Mouse (Mus musculus) megakaryocyte progenitor cell, adult 5-6 weeks (primary cell): ENCODE measurements around the gene Tmem135. TPM values are rescaled to one million over a fixed set of nuclear protein-coding genes. Genes with fewer than 3 reads are reported as not detected.
A peak's percentile ranks its signal among the peaks of the same experiment; 100 is the strongest.

Source experiments
- ATAC-seq: replicated peaks from 2 replicates; pipeline ENCODE4 v1.8.0; 2016; ENCODE audit warnings: mild to moderate bottlenecking, moderate TSS enrichment, inconsistent platforms; ENCODE audit not compliant: poor library complexity
- total RNA-seq, 2 experiments: library from RNA; stranded (forward) in 1 of 2; stranded (reverse) in 1 of 2; fragments of 157-497, 149-512 nt in 1 of 2; fragments of 200-1000 nt in 1 of 2; gene quantifications; 2 replicates each; pipeline versions ENCODE4 v1.2.3 to v1.2.4; 2015 to 2017

Tmem135 gene
- total RNA-seq, 2 experiments from 2014 or later, result 22.0 to 28.9 TPM

DNA sequence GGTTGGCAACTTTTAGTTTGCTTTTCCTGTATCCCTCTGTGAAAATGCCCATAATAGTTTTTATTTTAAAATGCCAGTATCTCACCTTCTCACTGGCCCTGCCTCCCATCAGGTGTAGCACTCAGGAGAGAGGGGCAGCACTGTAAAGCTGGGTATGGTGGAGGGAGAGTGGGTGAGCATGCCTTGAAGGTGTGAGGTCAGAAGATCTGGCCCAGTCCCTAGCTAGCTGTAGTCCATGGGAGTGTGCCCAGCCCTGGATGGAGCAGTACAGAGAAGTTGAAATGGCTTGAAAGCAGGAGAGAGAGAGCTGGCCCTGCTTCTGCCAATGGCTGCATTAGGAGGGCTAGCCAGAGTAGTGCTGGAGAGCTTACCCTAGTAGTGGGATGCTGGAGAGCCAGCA is 202.1 kb downstream of the Tmem135 start:
- ATAC-seq, result no peak

DNA sequence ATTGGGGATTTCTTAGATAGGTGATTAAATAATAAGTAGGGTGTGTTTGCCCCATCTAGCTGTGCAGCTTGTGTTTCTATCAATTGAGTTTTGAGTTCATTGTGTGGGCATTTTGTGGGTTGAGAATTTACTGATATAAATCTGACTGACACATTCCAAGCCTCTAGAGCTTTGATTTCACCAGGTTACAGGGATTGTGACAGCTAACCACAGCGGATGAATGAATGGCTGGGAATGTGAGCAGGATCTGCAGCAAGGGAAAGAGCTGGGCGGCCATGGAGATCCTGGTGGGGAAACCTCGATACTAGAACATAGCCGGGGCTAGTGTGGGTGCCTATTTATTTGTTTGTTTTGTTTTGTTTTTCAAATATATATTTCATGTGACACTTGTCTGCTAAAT is 205.5 kb downstream of the Tmem135 start:
- no peak for ATAC-seq

DNA sequence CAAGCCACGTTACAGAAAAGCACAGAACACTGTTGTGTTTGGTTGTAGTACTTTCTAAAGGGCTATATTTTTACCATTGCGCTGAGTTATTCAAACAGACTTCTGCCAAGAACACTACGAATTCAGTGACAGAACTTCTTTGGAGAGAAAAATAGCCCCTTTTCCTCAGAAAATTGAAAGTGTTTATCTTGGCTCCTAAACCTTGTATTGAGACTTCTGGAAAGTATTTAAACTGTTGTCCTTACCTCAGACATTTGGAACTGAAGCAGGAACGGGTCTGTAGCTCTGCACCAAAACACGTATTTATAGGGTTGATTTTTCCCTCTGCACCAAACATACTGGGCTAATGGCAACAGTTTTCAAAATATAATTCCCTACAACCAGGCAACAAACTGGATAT is 210.6 kb downstream of the Tmem135 start:
- no peak for ATAC-seq

DNA sequence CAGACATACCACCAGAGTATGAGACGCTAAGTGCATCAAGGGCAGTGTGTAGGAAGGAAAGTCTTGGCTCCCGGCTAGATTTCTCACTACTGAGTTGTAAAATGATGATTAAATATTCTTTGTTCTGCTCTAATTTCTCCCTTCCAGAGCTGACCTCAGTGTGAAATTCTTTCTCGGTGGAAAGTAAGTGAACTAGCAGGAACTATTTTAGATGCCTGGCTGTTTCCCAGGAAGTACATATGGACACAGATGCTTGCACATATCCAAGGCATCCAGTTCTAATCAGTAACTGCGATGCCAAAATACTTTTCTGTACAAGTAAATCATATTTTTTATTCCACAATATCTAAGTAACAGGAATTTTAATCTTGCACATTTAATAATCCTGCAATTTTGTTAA is 220.1 kb downstream of the Tmem135 start:
- ATAC-seq, result no peak

DNA sequence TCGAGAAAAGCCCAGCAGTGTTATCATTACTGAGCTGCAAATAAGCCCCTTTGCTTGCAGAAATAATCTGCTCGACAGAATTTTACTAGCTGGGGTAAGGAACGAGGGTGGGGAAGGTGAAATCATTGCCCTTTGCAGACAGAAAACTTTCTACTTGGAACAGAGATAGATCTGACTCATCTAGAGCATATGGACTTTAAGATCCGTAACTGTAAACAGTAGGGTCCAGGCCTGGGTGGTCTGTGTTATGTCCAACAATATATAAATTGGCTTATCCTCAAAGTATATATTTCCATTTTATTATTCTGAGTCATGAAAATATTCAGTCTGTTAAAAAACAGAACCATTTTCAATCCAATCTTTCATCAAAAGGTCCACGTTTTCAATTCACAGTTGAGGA is 221.1 kb downstream of the Tmem135 start:
- no peak for ATAC-seq

DNA sequence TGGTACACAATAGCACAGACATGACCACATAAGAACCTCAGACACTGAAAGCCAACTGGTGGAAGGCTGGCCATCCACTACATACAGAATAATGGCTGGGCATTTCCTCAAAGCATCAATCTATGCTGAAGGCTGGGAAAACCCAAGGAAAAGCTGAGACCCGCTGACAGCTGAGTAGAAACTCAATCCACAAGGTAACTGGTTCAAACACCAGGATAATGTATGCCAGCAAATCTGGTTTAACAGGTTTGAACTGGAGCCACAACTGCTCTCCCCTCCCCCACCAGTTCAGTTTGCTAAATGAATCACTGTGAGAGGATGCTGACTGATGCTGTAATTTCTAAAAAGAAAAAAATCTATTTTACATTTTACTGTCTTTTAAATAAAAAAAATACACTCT is 222.7 kb downstream of the Tmem135 start:
- ATAC-seq, result no peak

DNA sequence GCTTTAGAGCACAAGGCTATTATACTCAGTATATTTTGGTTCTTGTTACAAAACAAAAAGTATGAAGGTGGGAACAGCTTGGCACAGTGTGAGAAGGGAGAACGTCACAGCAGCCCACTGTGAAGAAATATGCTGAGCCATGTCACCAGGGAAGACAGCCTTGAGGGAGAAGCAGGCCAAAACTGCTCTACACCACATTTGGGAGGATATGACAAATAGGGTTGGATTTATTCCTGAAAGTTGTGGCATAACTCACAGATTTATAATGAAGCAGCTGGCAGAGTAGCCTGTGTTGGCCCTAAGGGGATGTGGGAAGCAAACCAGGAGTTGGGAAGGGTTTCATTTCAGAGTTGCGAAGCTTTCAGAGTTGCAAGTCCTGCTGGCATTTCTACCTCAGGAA is 225.4 kb downstream of the Tmem135 start:
- ATAC-seq, result peak; percentile 30; the same call in 1 of the 2 replicates

DNA sequence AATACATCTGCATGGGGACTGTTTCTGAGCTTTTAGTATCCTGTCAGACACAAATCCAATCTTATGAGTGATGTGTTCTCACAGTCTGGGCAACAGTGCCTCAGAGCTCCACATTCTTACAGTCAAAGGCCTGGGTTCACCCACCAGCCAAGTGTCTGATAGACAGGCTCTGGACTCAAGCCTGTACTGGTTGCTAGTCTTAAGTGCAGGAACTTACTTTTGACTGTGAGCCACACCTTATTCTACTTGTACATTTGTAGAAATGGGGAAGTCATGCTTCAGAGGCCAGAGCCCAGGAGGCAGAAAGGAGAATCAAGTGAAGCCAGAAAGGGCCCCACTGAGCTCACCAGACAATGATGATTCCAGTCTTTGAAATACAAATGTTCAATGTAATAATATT is 226.1 kb downstream of the Tmem135 start:
- ATAC-seq, result peak; percentile 69

DNA sequence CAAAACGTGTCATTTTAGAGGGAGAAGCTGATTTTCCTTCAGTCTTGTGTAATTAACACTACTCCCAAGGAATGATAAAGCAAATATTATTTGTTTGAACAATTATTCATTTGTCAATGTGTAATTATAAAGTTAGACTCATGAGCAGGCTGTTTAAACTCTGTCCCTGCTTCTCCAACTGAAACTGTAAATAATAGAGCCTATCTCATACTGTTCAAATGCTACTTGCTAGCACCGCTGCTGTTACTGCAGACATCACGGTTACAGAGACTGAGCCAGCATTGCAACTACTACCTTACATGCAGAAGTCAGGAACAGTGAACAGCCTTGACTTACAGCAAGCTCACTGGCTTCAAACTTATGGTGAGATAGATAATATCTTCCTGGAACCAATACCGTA is 229.6 kb downstream of the Tmem135 start:
- no peak for ATAC-seq

DNA sequence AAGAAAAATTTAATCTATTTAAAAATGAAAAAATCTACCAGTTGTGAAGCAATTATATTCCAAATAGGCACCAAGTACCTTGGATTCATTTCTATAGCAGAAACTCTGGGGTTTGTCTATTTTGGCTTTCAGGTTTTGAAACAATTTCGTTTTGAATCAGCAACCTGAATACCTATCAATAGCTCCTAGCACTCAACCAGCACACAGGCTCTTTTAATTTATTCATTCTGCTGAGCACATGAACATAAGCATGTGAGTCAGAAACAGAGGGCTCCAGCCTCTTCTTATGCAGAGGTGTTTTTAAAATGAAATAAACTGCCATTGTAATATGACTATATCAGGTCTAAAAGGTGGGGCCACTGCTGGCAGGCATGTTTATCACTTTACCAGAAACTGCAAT is 231.0 kb downstream of the Tmem135 start:
- ATAC-seq, result no peak

DNA sequence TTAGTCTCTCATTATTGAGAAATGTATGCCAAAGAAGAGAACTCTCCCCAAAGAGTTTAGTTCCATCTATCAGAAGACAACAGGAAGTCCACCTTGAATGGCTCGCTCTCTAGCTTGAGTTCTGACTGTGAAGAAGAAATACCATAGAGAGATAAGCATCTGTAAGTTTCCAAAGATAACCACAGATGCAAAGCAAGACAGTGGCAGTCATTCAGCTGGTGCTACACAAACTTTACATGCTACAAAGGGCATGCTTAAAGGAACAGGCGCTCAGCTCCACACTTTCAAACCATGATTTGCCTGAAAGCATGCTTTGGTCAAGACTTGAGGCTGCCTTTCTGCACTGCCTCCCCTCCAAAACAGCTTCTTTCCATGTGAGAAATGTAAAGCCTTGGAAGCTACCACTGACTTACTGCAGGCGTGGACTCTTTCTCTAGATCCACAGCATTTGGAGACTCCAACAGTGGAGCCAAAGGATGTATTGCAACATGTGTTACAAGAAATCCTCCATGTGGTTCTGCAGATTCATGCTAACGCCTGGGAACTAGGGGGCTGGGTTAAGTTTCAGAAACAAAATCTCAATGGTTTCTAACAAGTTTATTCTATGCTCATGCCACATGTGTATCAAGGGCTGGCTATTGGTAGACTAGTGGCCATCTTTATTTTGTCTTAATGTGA is 232.1 kb downstream of the Tmem135 start:
- peak; percentile 55 for ATAC-seq

DNA sequence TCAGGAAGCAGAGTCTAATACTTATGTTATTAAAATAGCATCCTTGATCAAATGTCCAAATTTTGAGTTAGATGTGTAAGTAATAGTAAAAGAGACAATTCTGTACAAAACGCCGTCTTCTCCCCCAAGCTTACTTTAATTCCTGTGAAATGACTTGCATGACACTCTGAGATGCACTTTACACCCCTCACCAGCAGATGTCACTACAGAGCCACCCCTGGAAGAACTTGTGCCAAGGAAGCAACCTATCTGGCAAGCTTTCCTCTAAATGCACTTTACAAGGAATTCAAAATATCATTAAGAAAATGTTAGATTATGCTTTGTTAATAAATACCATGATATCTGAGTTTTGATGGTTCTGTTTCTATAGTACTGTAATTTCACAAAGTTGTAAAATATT is 235.4 kb downstream of the Tmem135 start:
- ATAC-seq, result peak; percentile 94

DNA sequence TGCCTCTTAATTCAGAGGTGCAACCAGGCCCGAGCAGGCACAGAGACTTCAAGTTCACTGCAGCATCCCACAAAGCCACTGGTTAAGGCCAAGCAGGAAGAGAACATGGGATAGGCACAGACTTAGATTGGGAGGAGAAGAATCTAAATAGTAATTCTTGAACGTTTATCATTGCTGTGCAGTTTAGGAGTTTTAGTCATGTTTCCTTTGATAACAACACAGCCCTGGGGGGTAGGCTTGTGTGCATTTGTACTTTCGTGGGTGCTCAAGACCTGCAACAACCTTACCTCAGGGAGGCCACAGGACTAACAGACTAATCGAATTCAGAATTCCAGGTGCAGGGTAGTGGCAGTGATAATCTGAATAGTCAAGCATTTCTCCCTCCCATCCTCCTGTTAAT is 238.5 kb downstream of the Tmem135 start:
- peak; percentile 53 for ATAC-seq

DNA sequence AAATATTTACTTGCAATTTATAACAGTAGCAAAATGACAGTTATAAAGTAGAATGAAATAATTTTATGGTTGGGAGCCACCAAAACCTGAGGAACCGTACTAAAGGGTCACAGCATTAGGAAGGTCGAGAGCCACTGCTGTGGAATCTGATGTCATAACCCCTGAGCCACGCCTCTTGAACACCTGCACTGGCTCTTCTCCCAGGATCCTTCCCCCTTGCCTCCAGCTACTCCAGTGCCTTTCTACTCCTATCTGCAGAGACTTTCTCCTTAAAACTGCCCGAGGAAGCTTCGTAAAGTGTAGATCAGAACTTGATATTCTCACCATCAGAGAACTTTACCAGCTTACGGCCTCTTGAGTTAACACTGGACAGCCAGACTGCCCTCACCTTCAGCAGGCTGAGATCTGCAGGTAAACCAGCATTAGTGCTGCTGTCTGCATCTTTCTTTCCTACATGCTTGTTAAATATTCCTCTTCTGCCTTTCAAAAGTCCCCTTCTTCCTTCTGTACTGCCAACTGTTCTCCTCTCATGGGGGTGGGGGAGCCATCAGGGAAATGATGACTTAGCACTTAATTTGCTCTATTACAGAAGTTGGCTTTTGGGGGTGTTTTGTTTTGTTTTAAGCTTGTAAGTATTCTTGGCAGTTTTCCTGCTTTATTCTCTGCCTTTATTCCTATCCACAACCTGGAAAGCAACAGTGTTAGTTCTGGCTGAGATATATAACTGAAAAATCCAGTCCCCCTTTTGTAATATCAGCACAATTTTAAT is 242.2 kb downstream of the Tmem135 start:
- ATAC-seq, result no peak

DNA sequence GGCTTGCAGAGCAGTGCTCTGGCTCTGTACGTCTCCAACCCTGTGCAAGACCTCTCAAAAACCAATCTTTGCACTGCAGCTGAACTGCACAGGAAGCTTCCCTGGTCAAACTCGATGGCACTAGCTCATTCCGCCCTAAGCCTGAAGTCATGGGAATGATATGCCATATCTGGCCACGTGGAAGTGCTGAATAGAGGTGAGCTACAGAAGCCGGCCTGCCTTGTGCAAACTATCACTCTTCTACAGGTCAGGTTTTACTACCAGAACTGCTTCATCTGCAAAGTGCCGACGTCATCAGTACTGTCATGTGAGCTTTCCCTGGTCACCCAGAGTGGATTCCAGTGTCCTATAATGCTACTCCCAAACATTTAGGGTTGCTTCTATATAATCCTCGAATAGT is 246.7 kb downstream of the Tmem135 start:
- ATAC-seq, result no peak

DNA sequence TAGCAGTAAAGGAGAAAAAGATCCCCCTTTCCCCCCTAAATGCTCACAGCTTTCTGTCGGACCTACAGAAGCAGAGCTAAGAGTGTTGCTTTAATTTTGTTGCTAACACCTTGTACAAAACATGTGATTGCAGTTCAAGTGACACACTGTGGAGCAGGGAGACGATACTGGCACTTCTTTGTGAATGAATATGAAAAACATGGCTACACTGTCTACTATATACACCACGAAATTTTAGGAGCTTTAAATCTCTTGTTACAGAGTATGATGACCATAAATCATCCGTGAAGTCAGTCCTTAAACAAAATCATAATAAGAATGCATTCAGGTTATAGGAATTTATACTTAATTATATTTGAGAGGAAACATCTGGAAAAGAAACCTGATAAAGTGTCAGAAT is 247.4 kb downstream of the Tmem135 start:
- no peak for ATAC-seq

DNA sequence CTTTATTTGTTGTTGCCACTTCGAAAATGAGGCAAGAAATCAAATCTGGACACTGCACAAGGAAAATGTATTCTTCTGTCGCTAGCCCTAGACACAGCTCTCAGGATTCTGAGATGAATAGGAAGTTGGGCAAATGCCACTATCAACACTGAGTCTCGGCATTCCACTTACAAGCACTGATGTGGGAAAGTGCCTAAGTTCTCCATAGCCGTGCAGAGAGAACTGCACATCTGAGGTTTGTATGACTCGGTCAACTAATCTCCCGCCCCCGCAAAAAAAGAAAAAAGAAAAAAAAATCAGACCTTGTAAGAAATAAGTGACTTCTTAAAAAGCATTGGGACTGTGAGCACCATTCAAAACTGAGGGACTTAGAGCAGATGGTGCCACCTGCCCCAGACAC is 248.3 kb downstream of the Tmem135 start:
- ATAC-seq, result no peak

DNA sequence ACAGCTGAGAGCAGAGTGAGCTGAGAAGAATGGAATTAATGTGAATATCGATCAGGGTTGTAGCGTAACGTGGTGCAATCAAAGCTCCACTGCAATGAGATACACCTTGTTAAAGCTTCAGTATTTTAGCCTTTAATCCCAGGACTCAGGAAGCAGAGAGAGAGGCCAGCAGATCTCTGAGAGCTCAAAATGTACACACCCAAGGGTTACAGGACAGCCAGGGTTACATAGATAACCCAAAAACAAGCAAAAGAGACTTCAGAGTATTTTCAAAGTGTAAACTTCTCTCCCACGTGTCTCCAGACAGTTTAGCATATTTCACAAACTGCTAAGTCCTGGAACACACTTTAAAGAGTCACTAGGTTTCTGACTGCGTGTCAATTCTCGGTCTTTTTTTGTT is 248.8 kb downstream of the Tmem135 start:
- ATAC-seq, result no peak

DNA sequence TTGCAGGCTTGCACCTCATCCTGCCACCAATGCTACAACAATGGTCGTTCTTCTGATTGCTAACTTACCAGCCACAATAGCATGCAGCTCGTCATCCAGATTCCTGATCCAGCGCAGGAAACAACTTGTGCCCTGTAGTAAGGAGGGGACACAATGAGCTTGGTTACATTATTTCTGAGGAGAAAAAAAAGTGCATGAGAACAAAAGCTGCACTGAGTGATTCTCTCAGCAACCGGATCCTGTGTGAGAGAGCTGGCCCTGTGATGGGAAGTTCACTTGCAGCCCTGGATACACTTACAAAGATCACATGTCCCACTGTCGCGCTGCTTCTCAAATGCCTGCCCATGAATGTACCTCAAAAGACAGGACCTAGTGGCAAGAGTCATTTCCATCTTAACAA is 252.7 kb downstream of the Tmem135 start:
- ATAC-seq, result no peak

DNA sequence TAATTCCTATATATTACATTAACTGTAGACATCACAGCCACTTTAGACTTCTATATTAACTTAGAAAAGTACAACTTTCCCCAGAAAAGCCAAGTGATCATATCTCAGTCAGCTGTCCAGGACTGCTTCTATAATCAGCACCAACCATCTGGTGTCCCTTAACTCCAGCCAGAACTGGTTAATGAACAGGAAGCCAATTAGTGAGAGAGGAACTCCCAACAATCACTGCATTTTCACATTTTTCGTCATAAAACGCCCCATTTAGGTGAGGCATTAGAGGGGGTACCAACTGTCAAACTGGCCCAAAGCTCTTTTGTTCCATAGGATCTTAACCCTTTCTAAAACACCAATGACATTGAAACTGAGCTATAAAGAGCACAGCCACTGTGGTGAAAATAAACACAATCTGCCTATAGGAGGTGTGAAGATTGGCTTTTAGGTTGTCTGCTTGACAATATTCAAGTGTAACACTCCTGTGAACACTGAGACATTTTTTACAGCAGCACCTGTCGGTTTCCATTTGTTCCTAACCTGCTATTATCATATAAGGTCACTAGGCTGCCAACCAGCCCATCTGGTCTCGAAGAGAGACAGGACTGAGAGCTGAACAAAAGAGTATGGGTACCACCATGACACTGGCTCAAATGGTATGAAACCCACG is 263.3 kb downstream of the Tmem135 start:
- no peak for ATAC-seq

DNA sequence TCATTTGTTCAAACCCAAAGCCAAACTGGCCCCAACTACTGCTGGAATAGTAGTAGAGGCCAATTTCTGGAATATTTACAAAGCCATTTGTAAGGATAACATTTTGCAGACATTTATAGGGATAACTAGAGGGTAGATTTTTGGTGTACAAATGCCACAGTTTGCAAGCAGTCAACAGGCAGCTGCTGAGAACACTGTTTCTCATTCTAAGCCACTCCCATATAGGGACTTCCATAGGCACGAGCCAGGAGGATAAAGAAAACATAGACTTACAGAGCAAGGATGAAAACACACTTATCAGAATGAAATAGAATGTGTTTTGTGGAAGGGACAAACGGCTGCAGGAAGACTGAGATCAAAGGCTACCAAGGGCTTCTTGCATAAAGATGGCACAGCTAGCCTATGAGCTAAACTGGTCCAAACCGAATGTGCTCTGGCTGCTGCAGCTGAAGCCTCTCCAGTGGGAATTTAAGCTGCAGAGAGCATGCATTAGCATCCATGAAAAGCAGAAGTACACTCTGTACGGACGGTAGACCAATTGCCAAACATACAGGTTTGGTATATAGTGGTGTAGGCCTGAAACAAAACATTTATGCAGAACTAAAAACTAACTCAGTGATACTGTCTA is 269.0 kb downstream of the Tmem135 start:
- no peak for ATAC-seq
